Mouse (Mus musculus) kidney, embryonic 14.5 days (tissue): ENCODE data around the gene Tor4a. TPM values are rescaled to one million over a fixed set of nuclear protein-coding genes. Genes with fewer than 3 reads are reported as not detected.

ENCODE experiments used
- ATAC-seq: fragments of 200-750 bp; cut with Nextera tagmentation; 2 replicates; pipeline ENCODE4 v1.8.0; 2017; ENCODE audit warnings: moderate number of reproducible peaks, mild to moderate bottlenecking, moderate TSS enrichment, moderate library complexity; ENCODE audit not compliant: low FRiP score, low TSS enrichment
- H3K27ac ChIP-seq: fragments of 300-500 bp; sonication (generic); 2 replicates; pipeline ENCODE4 v1.5.1; 2014; ENCODE audit warnings: low read depth, mild to moderate bottlenecking, low read length, moderate library complexity, mixed read lengths
- H3K27me3 ChIP-seq: fragments of 300-500 bp; sonication (generic); 2 replicates; pipeline ENCODE4 v1.6.1; 2014; ENCODE audit warnings: mild to moderate bottlenecking, low read length; ENCODE audit not compliant: control insufficient read depth, insufficient read depth
- H3K36me3 ChIP-seq: fragments of 300-500 bp; sonication (generic); 2 replicates; pipeline ENCODE4 v1.6.1; 2014; ENCODE audit warnings: low read length, mixed read lengths; ENCODE audit not compliant: control insufficient read depth, insufficient read depth
- H3K4me1 ChIP-seq: fragments of 300-500 bp; sonication (generic); 2 replicates; pipeline ENCODE4 v1.6.1; 2014; ENCODE audit warnings: low read length, mixed read lengths; ENCODE audit not compliant: control insufficient read depth, insufficient read depth
- H3K4me2 ChIP-seq: fragments of 300-500 bp; sonication (generic); replicated peaks from 2 replicates; pipeline ENCODE4 v1.6.1; 2014; ENCODE audit warnings: low read depth, mild to moderate bottlenecking, low read length
- H3K4me3 ChIP-seq: fragments of 300-500 bp; sonication (generic); 2 replicates; pipeline ENCODE4 v1.5.1; 2014; ENCODE audit warnings: mild to moderate bottlenecking, low read length
- H3K9ac ChIP-seq: fragments of 300-500 bp; sonication (generic); 2 replicates; pipeline ENCODE4 v1.6.1; 2014; ENCODE audit warnings: low read depth, mild to moderate bottlenecking, low read length, moderate library complexity
- H3K9me3 ChIP-seq: fragments of 300-500 bp; sonication (generic); 2 replicates; pipeline ENCODE4 v1.6.1; 2016; ENCODE audit warnings: low read length; ENCODE audit not compliant: control insufficient read depth
- WGBS: fragments of 180-500 bp; shearing (Covaris S2); extraction: QIAGEN DNeasy Blood & Tissue Kit; methylation state at CpG from one replicate; pipeline ENCODE4 v1.1.7; 2014; 5-methylcytosine and 5-hydroxymethylcytosine counted together
- polyA plus RNA-seq: library from polyadenylated mRNA; unstranded; fragments of >200 nt; fragmentation: Nextera tagmentation; extraction: Ambion mirVana; gene quantifications from 2 replicates; pipeline ENCODE4 v1.2.1, GENCODE M21; 2014

The Tor4a gene
- polyA plus RNA-seq, 1 experiment from 2014 or later, result 11.3 TPM

GRCm38 (mm10) chr2:25179566-25180217, 17.0 kb downstream of the Tor4a start:
- 17% methylated on average over 15 of the region's 15 CpGs for WGBS
- peak overlapping the region; percentile 89 for H3K4me2 ChIP-seq
- H3K4me1 ChIP-seq, result peaks cover 39% of the 10 kb centered on the region
- H3K27me3 ChIP-seq, result peaks cover 27% of the 10 kb centered on the region
- peak overlapping the region; percentile 35; the same call in 1 of the 2 replicates for H3K9ac ChIP-seq
- no peak overlapping the region; the same call in 1 of the 2 replicates for H3K27ac ChIP-seq
- peak overlapping the region; percentile 67 for H3K4me3 ChIP-seq
- no peaks in the 10 kb centered on the region for H3K9me3 ChIP-seq
- no peaks in the 10 kb centered on the region for H3K36me3 ChIP-seq
- ATAC-seq, result no peak

GRCm38 (mm10) chr2:25178285-25178972, 18.3 kb downstream of the Tor4a start:
- Histone ChIP-seq H3K36me3 (no peaks in the 10 kb centered on the region), H3K4me3 (no peak overlapping the region), H3K4me2 (no peak overlapping the region), H3K27ac (peak overlapping the region; percentile 73; the same call in 1 of the 2 replicates), H3K4me1 (peaks cover 39% of the 10 kb centered on the region), H3K9me3 (no peaks in the 10 kb centered on the region), H3K9ac (0 out of 2 replicates have a peak overlapping the region, but pooled peaks have one; percentile 12), H3K27me3 (peaks cover 24% of the 10 kb centered on the region)
- no peak for ATAC-seq
- WGBS, result 17% methylated on average over 10 of the region's 10 CpGs

- ATAC-seq, result peak; percentile 11
- Histone ChIP-seq H3K9ac (peak overlapping the region; percentile 38; the same call in 1 of the 2 replicates), H3K27ac (peak overlapping the region; percentile 73), H3K4me1 (peaks cover 44% of the 10 kb centered on the region), H3K36me3 (no peaks in the 10 kb centered on the region), H3K4me2 (peak overlapping the region; percentile 27), H3K27me3 (peaks cover 22% of the 10 kb centered on the region), H3K4me3 (peak overlapping the region; percentile 15; the same call in 1 of the 2 replicates), H3K9me3 (no peaks in the 10 kb centered on the region)
- 6% methylated on average over 6 of the region's 6 CpGs for WGBS
These were observed 19.0 kb downstream of the Tor4a start for GRCm38 (mm10) chr2:25177685-25178084.

GRCm38 (mm10) chr2:25177076-25177475, 19.6 kb downstream of the Tor4a start:
- Histone ChIP-seq H3K27me3 (peaks cover 22% of the 10 kb centered on the region), H3K27ac (peak overlapping the region; percentile 73), H3K9ac (peak overlapping the region; percentile 38; the same call in 1 of the 2 replicates), H3K4me1 (peaks cover 42% of the 10 kb centered on the region), H3K4me2 (peak overlapping the region; percentile 27), H3K36me3 (no peaks in the 10 kb centered on the region), H3K9me3 (no peaks in the 10 kb centered on the region), H3K4me3 (peak overlapping the region; percentile 15; the same call in 1 of the 2 replicates)
- WGBS, result 22% methylated on average over 4 of the region's 4 CpGs
- no peak for ATAC-seq

GRCm38 (mm10) chr2:25176573-25176972, 20.1 kb downstream of the Tor4a start:
- ATAC-seq, result no peak
- 48% methylated on average over 6 of the region's 6 CpGs for WGBS
- no peaks in the 10 kb centered on the region for H3K9me3 ChIP-seq
- no peak overlapping the region for H3K9ac ChIP-seq
- peaks cover 19% of the 10 kb centered on the region for H3K27me3 ChIP-seq
- peak overlapping the region; percentile 73; the same call in 1 of the 2 replicates for H3K27ac ChIP-seq
- peak overlapping the region; percentile 27 for H3K4me2 ChIP-seq
- no peaks in the 10 kb centered on the region for H3K36me3 ChIP-seq
- peaks cover 42% of the 10 kb centered on the region for H3K4me1 ChIP-seq
- no peak overlapping the region for H3K4me3 ChIP-seq

GRCm38 (mm10) chr2:25175690-25176078, 21.0 kb downstream of the Tor4a start:
- no peak overlapping the region for H3K4me3 ChIP-seq
- peaks cover 10% of the 10 kb centered on the region for H3K27me3 ChIP-seq
- 70% methylated on average over 4 of the region's 4 CpGs for WGBS
- no peaks in the 10 kb centered on the region for H3K36me3 ChIP-seq
- no peaks in the 10 kb centered on the region for H3K9me3 ChIP-seq
- no peak overlapping the region for H3K9ac ChIP-seq
- H3K27ac ChIP-seq, result peak overlapping the region; percentile 32
- H3K4me2 ChIP-seq, result no peak overlapping the region; the same call in 1 of the 2 replicates
- no peak for ATAC-seq
- peaks cover 40% of the 10 kb centered on the region for H3K4me1 ChIP-seq

- no peaks in the 10 kb centered on the region for H3K9me3 ChIP-seq
- peak overlapping the region; percentile 32; the same call in 1 of the 2 replicates for H3K27ac ChIP-seq
- H3K4me2 ChIP-seq, result no peak overlapping the region; the same call in 1 of the 2 replicates
- WGBS, result 52% methylated on average over 7 of the region's 7 CpGs
- peaks cover 40% of the 10 kb centered on the region for H3K4me1 ChIP-seq
- no peaks in the 10 kb centered on the region for H3K36me3 ChIP-seq
- H3K9ac ChIP-seq, result no peak overlapping the region
- ATAC-seq, result no peak
- H3K27me3 ChIP-seq, result peaks cover 9% of the 10 kb centered on the region; the same call in 1 of the 2 replicates
- H3K4me3 ChIP-seq, result no peak overlapping the region
These were observed 21.6 kb downstream of the Tor4a start for GRCm38 (mm10) chr2:25174866-25175689.

- Histone ChIP-seq H3K4me2 (no peak overlapping the region), H3K27me3 (peaks cover 8% of the 10 kb centered on the region; the same call in 1 of the 2 replicates), H3K36me3 (no peaks in the 10 kb centered on the region), H3K4me3 (no peak overlapping the region), H3K4me1 (peaks cover 50% of the 10 kb centered on the region), H3K9me3 (no peaks in the 10 kb centered on the region), H3K27ac (no peak overlapping the region), H3K9ac (no peak overlapping the region)
- no peak for ATAC-seq
- 92% methylated on average over 4 of the region's 4 CpGs for WGBS
These were observed 22.9 kb downstream of the Tor4a start for GRCm38 (mm10) chr2:25173821-25174220.
